Mouse (Mus musculus): ENCODE data around the gene 2310011J03Rik. TPM values are rescaled to one million over a fixed set of nuclear protein-coding genes. Genes with fewer than 3 reads are reported as not detected.
A peak's percentile ranks its signal among the peaks of the same experiment; 100 is the strongest.

2310011J03Rik gene
- total and polyA plus RNA-seq, 3 experiments: 65.7 to 81.5 TPM; not detected in 1

DNA sequence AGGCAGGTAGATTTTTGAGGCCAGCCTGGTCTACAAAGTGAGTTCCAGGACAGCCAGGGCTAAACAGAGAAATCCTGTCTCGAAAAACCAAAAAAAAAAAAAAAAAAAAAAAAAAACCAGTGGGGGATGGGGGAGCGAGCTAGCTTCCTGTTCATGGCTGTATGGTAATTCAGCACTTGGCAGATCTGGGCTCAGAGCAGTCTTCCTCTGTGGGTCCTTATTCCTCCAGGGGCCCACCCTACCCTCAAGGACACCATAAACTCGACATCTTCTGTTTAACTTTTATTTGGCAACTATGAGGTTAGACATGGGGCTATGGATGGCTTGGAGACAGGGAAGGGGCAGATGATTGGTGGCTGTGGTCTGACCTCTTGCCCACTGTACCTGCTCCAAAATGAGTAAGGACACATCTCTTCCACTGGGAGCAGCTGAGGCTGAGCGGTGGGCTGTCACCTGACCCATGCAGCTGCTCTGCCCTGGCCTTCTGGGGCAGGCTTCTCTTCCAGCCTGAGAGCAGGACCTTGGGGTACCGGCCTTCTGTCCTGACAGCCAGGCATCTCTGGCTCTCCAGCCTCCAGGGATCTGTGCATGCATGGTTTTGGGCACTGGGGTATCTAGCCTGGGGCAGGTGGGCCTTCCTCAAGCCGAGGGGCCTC, 805 bp upstream of the 2310011J03Rik start:
- Histone ChIP-seq H3K4me3 (ENCODE audit: control insufficient read depth in 1 of 2, insufficient read depth in 1 of 2, low read depth in 2 of 2, low read length in 2 of 2) (peak overlapping the region in 1 of 2 experiments; percentile 52; a peak in 3 of 4 replicates), H3K9me3 (replicated peaks; ENCODE audit: insufficient read depth, low read length) (no peaks in the 10 kb centered on the region), H3K9ac (ENCODE audit: control insufficient read depth, low read depth, low read length, poor library complexity, severe bottlenecking) (peak overlapping the region; percentile 43), H3K4me1 (ENCODE audit: control insufficient read depth in 1 of 2, insufficient read depth in 2 of 2, low read length in 2 of 2) (peaks cover 0 to 38% of the 10 kb centered on the region in 2 experiments; a peak in 3 of 4 replicates), H3K36me3 (ENCODE audit: control insufficient read depth in 1 of 2, insufficient read depth in 2 of 2, low read length in 2 of 2) (peaks cover 0 to 11% of the 10 kb centered on the region in 2 experiments; a peak in 2 of 4 replicates), H3K79me2 (ENCODE audit: control insufficient read depth, insufficient read depth, low read length, poor library complexity) (peaks cover 39% of the 10 kb centered on the region), H3K27ac (ENCODE audit: control insufficient read depth, low read depth, low read length) (peak overlapping the region; percentile 58), H3K27me3 (ENCODE audit: control insufficient read depth in 1 of 2, insufficient read depth in 2 of 2, low read length in 2 of 2) (no peaks in the 10 kb centered on the region)
- TF ChIP-seq POLR2A (IDR thresholded peaks at IDR 0.05; ENCODE audit: control insufficient read depth in 1 of 2, insufficient read depth in 1 of 2, low read depth in 1 of 2, low read length in 2 of 2, poor library complexity in 1 of 2): no peak
- TF ChIP-seq ZNF384 (IDR thresholded peaks at IDR 0.05; ENCODE audit: low read depth, low read length): peak; percentile 93
- TF ChIP-seq BHLHE40 (IDR thresholded peaks at IDR 0.05; ENCODE audit: borderline replicate concordance, low read depth, low read length): no peak
- no peak for TF ChIP-seq SIN3A (IDR thresholded peaks at IDR 0.05; ENCODE audit: low read length)
- peak; percentile 56 for DNase-seq (ENCODE audit: low read depth, low spot score)

DNA sequence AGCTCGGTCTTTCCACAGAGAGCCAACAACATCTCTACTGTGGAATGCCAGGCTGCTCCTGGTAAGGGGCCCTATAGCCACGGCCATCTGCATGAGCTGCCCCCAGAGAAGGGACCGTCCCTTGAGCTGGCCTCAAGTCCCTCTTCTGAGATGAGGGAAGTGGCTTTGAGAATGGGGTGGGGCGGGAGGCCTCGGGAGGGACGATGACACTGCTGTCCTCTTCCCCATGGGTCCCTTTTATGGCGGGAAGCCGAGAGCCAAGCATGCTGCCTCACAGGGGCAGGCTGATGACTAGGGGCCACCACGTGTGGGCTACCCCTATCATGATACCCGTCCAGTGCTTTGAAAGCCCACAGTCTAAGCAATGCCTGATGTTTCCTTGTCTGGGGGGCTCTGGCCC, 3.3 kb downstream of the 2310011J03Rik start:
- Histone ChIP-seq H3K9ac (ENCODE audit: control insufficient read depth, low read depth, low read length, poor library complexity, severe bottlenecking) (peak overlapping the region; percentile 31), H3K27ac (ENCODE audit: control insufficient read depth, low read depth, low read length) (peak overlapping the region; percentile 35)

DNA sequence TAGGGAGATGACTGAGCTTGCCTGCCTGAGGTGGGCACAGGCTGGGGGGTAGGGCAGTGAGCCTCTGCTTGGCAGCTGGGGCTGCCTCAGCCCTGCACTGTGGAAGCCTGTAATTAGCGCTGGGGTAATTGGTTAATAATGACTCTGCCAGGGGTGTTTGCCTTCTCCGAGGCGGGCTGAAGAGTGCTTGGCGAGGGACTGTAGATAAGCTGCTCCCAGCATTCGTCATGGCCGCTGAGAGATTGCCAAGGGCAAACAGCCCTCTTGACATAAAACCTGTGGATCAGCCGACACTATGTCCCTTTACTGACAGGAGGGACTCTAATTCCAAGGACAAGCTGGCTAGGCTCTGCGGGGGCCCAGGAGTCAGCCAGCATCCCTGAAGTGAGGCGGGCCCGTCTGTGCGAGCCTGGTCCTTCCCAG, 4.0 kb downstream of the 2310011J03Rik start:
- Histone ChIP-seq H3K27ac (ENCODE audit: control insufficient read depth, low read depth, low read length) (peak overlapping the region; percentile 35), H3K9ac (ENCODE audit: control insufficient read depth, low read depth, low read length, poor library complexity, severe bottlenecking) (peak overlapping the region; percentile 31), H3K9me3 (replicated peaks; ENCODE audit: insufficient read depth, low read length) (no peaks in the 10 kb centered on the region), H3K36me3 (ENCODE audit: control insufficient read depth in 1 of 2, insufficient read depth in 2 of 2, low read length in 2 of 2) (peaks cover 0 to 11% of the 10 kb centered on the region in 2 experiments; a peak in 2 of 4 replicates), H3K4me1 (ENCODE audit: control insufficient read depth in 1 of 2, insufficient read depth in 2 of 2, low read length in 2 of 2) (peaks cover 0 to 32% of the 10 kb centered on the region in 2 experiments; a peak in 3 of 4 replicates), H3K79me2 (ENCODE audit: control insufficient read depth, insufficient read depth, low read length, poor library complexity) (peaks cover 20% of the 10 kb centered on the region), H3K4me3 (ENCODE audit: control insufficient read depth in 1 of 2, insufficient read depth in 1 of 2, low read depth in 2 of 2, low read length in 2 of 2) (no peak overlapping the region), H3K27me3 (ENCODE audit: control insufficient read depth in 1 of 2, insufficient read depth in 2 of 2, low read length in 2 of 2) (no peaks in the 10 kb centered on the region)
- peak; percentile 39 to 43; a peak in 1 of 4 replicates for TF ChIP-seq POLR2A (IDR thresholded peaks at IDR 0.05; ENCODE audit: control insufficient read depth in 1 of 2, insufficient read depth in 1 of 2, low read depth in 1 of 2, low read length in 2 of 2, poor library complexity in 1 of 2)
- no peak for TF ChIP-seq SMC3 (IDR thresholded peaks at IDR 0.05; ENCODE audit: low read depth, low read length)
- TF ChIP-seq POLR2AphosphoS2 (IDR thresholded peaks at IDR 0.05; ENCODE audit: low read length): peak; percentile 31; the same call in 1 of the 2 replicates
- 0 out of 2 replicates have a peak, but pooled peaks have one; percentile 1 for TF ChIP-seq ZMIZ1 (IDR thresholded peaks at IDR 0.05; ENCODE audit: low read depth, low read length)
- peak; percentile 60 for DNase-seq (ENCODE audit: low read depth, low spot score)

More for the DNA sequence above, 3.3 kb downstream of the 2310011J03Rik start:
- H3K9me3 ChIP-seq (replicated peaks; ENCODE audit: insufficient read depth, low read length): no peaks in the 10 kb centered on the region
- H3K79me2 ChIP-seq (ENCODE audit: control insufficient read depth, insufficient read depth, low read length, poor library complexity): peaks cover 25% of the 10 kb centered on the region
- no peaks in the 10 kb centered on the region for H3K27me3 ChIP-seq (ENCODE audit: control insufficient read depth in 1 of 2, insufficient read depth in 2 of 2, low read length in 2 of 2)
- peaks cover 0 to 38% of the 10 kb centered on the region in 2 experiments; a peak in 3 of 4 replicates for H3K4me1 ChIP-seq (ENCODE audit: control insufficient read depth in 1 of 2, insufficient read depth in 2 of 2, low read length in 2 of 2)
- no peak overlapping the region for H3K4me3 ChIP-seq (ENCODE audit: control insufficient read depth in 1 of 2, insufficient read depth in 1 of 2, low read depth in 2 of 2, low read length in 2 of 2)
- peak; percentile 57 for DNase-seq (ENCODE audit: low read depth, low spot score)
- TF ChIP-seq MAX (IDR thresholded peaks at IDR 0.05; ENCODE audit: low read length) (0 out of 2 replicates have a peak, but pooled peaks have one; percentile 29), RAD21 (IDR thresholded peaks at IDR 0.05; ENCODE audit: low read depth, low read length) (no peak)
- peaks cover 0 to 11% of the 10 kb centered on the region in 2 experiments; a peak in 2 of 4 replicates for H3K36me3 ChIP-seq (ENCODE audit: control insufficient read depth in 1 of 2, insufficient read depth in 2 of 2, low read length in 2 of 2)

All from MEL (cell line).